Mouse (Mus musculus): ENCODE measurements around the gene Smyd3.

- TF ChIP-seq EP300 (IDR thresholded peaks at IDR 0.05; ENCODE audit: insufficient read depth, low read depth, low read length) (no peak), CTCF (IDR thresholded peaks at IDR 0.05) (no peak)
Measured at GRCm38 (mm10) chr1:179170555-179170954, 347.3 kb downstream of the Smyd3 start.
